Mouse (Mus musculus) ES-Bruce4 (cell line): ENCODE measurements around the gene Brat1. TPM values are rescaled to one million over a fixed set of nuclear protein-coding genes. Genes with fewer than 3 reads are reported as not detected.

Source experiments
- H3K27ac ChIP-seq: 2 replicates; pipeline ENCODE4 v1.5.1; 2012; ENCODE audit warnings: low read length, inconsistent platforms; ENCODE audit not compliant: insufficient read depth
- H3K27me3 ChIP-seq: 2 replicates; pipeline ENCODE4 v1.6.1; 2012; ENCODE audit warnings: mild to moderate bottlenecking, low read length, inconsistent platforms; ENCODE audit not compliant: control insufficient read depth, poor library complexity, insufficient read depth, severe bottlenecking
- H3K36me3 ChIP-seq: 2 replicates; pipeline ENCODE4 v1.6.1; 2012; ENCODE audit warnings: inconsistent platforms, mild to moderate bottlenecking, low read length, moderate library complexity; ENCODE audit not compliant: control insufficient read depth, poor library complexity, insufficient read depth, severe bottlenecking
- H3K4me1 ChIP-seq: one replicate; pipeline ENCODE4 v1.8.1; 2011; ENCODE audit warnings: low read length; ENCODE audit not compliant: control insufficient read depth, insufficient read depth
- H3K4me3 ChIP-seq: 2 replicates; pipeline ENCODE4 v1.5.1; 2011; ENCODE audit warnings: low read depth, mild to moderate bottlenecking, low read length
- H3K9ac ChIP-seq: 2 replicates; pipeline ENCODE4 v1.6.1; 2012; ENCODE audit warnings: low read depth, mild to moderate bottlenecking, inconsistent platforms; ENCODE audit not compliant: poor library complexity, severe bottlenecking
- H3K9me3 ChIP-seq: replicated peaks from 2 replicates; pipeline ENCODE4 v1.6.1; 2012; ENCODE audit warnings: mild to moderate bottlenecking, low read length, inconsistent platforms; ENCODE audit not compliant: control insufficient read depth, poor library complexity, insufficient read depth, severe bottlenecking
- CTCF ChIP-seq: IDR thresholded peaks from one replicate; pipeline ENCODE4 v1.8.1; 2011; ENCODE audit warnings: low read depth, low read length
- EP300 ChIP-seq: IDR thresholded peaks from 2 replicates; pipeline ENCODE4 v1.6.1; 2011; ENCODE audit warnings: low read depth, low read length; ENCODE audit not compliant: insufficient read depth
- POLR2A ChIP-seq: IDR thresholded peaks from one replicate; pipeline ENCODE4 v1.8.1; 2011; ENCODE audit warnings: low read length; ENCODE audit not compliant: insufficient read depth
- polyA plus RNA-seq: library from polyadenylated mRNA; stranded (reverse); fragments of >200 nt; gene quantifications from 2 replicates; pipeline ENCODE4 v1.2.4, GENCODE M21; 2011; ENCODE audit warnings: low read depth; ENCODE audit not compliant: missing spikeins, insufficient read depth, insufficient read length

The Brat1 gene
- polyA plus RNA-seq, 1 experiment = 9.3 TPM

- H3K4me3 ChIP-seq = no peak within 1 kb of the TSS
- no peak within 1 kb of the TSS for H3K27ac ChIP-seq
- H3K9me3 ChIP-seq = no peaks in the 10 kb centered on the region
- no peaks in the 10 kb centered on the region for H3K27me3 ChIP-seq
- H3K36me3 ChIP-seq = peaks cover 2% of the 10 kb centered on the region; the same call in 1 of the 2 replicates
- H3K4me1 ChIP-seq = no peaks in the 10 kb centered on the region
- H3K9ac ChIP-seq = no peak within 1 kb of the TSS
- no peak for TF ChIP-seq POLR2A
- no peak for TF ChIP-seq EP300
- no peak for TF ChIP-seq CTCF
Measured at GRCm38 (mm10) chr5:140723822-140724221, 19.0 kb downstream of the Brat1 start, which contains the start of gene Amz1. Amz1 (plus strand) TSS chr5:140724127.

- no peak overlapping the region for H3K27ac ChIP-seq
- no peak overlapping the region for H3K4me3 ChIP-seq
- no peaks in the 10 kb centered on the region for H3K4me1 ChIP-seq
- no peaks in the 10 kb centered on the region for H3K27me3 ChIP-seq
- no peaks in the 10 kb centered on the region for H3K9me3 ChIP-seq
- no peaks in the 10 kb centered on the region for H3K36me3 ChIP-seq
- no peak overlapping the region for H3K9ac ChIP-seq
- TF ChIP-seq CTCF = no peak
- TF ChIP-seq POLR2A = no peak
- TF ChIP-seq EP300 = no peak
Measured at GRCm38 (mm10) chr5:140726062-140726839, 21.4 kb downstream of the Brat1 start.

GRCm38 (mm10) chr5:140726946-140727740 is 22.3 kb downstream of the Brat1 start:
- H3K4me1 ChIP-seq = no peaks in the 10 kb centered on the region
- no peak overlapping the region for H3K9ac ChIP-seq
- no peaks in the 10 kb centered on the region for H3K9me3 ChIP-seq
- no peaks in the 10 kb centered on the region for H3K36me3 ChIP-seq
- no peak overlapping the region for H3K27ac ChIP-seq
- no peak overlapping the region for H3K4me3 ChIP-seq
- no peaks in the 10 kb centered on the region for H3K27me3 ChIP-seq
- no peak for TF ChIP-seq CTCF
- no peak for TF ChIP-seq EP300
- TF ChIP-seq POLR2A = no peak

- Histone ChIP-seq H3K27me3 (no peaks in the 10 kb centered on the region), H3K27ac (no peak overlapping the region), H3K36me3 (no peaks in the 10 kb centered on the region), H3K9ac (no peak overlapping the region), H3K9me3 (no peaks in the 10 kb centered on the region), H3K4me1 (no peaks in the 10 kb centered on the region), H3K4me3 (no peak overlapping the region)
- TF ChIP-seq POLR2A = no peak
- TF ChIP-seq CTCF = no peak
- TF ChIP-seq EP300 = no peak
Measured at GRCm38 (mm10) chr5:140731040-140731797, 26.4 kb downstream of the Brat1 start.

- Histone ChIP-seq H3K27ac (no peak overlapping the region), H3K9ac (no peak overlapping the region), H3K9me3 (no peaks in the 10 kb centered on the region), H3K4me3 (no peak overlapping the region), H3K36me3 (no peaks in the 10 kb centered on the region), H3K4me1 (no peaks in the 10 kb centered on the region), H3K27me3 (no peaks in the 10 kb centered on the region)
- TF ChIP-seq EP300 (no peak), CTCF (peak; percentile 62)
Measured at GRCm38 (mm10) chr5:140732195-140732594, 27.4 kb downstream of the Brat1 start.

- H3K9ac ChIP-seq = no peak overlapping the region
- H3K27me3 ChIP-seq = no peaks in the 10 kb centered on the region
- no peaks in the 10 kb centered on the region for H3K9me3 ChIP-seq
- no peaks in the 10 kb centered on the region for H3K4me1 ChIP-seq
- no peak overlapping the region for H3K4me3 ChIP-seq
- no peak overlapping the region for H3K27ac ChIP-seq
- no peak for TF ChIP-seq POLR2A
- no peak for TF ChIP-seq EP300
- TF ChIP-seq CTCF = no peak
- H3K36me3 ChIP-seq = no peaks in the 10 kb centered on the region
Measured at GRCm38 (mm10) chr5:140733336-140733735, 28.5 kb downstream of the Brat1 start.
